Mouse (Mus musculus) lung, embryonic 16.5 days (tissue): Measurements from ENCODE around the gene Rab3c. TPM values are rescaled to one million over a fixed set of nuclear protein-coding genes. Genes with fewer than 3 reads are reported as not detected.
A peak's percentile ranks its signal among the peaks of the same experiment; 100 is the strongest.

Experiments
- ATAC-seq: fragments of 200-750 bp; cut with Nextera tagmentation; 2 replicates; pipeline ENCODE4 v1.8.0; 2017; ENCODE audit warnings: low read depth, mild to moderate bottlenecking, moderate library complexity
- H3K27ac ChIP-seq: fragments of 300-500 bp; sonication (generic); 2 replicates; pipeline ENCODE4 v1.5.1; 2014; ENCODE audit warnings: mild to moderate bottlenecking, control low read depth, low read length
- H3K27me3 ChIP-seq: fragments of 300-500 bp; sonication (generic); 2 replicates; pipeline ENCODE4 v1.6.1; 2014; ENCODE audit warnings: low read depth, low read length, mixed read lengths; ENCODE audit not compliant: control insufficient read depth, insufficient read depth
- H3K36me3 ChIP-seq: fragments of 300-500 bp; sonication (generic); 2 replicates; pipeline ENCODE4 v1.6.1; 2014; ENCODE audit warnings: low read length; ENCODE audit not compliant: control insufficient read depth, insufficient read depth
- H3K4me1 ChIP-seq: fragments of 300-500 bp; sonication (generic); replicated peaks from 2 replicates; pipeline ENCODE4 v1.6.1; 2014; ENCODE audit warnings: low read length, mixed read lengths; ENCODE audit not compliant: control insufficient read depth, insufficient read depth
- H3K4me2 ChIP-seq: fragments of 300-500 bp; sonication (generic); 2 replicates; pipeline ENCODE4 v1.6.1; 2014; ENCODE audit warnings: low read depth, low read length, control low read depth
- H3K4me3 ChIP-seq: fragments of 300-500 bp; sonication (generic); 2 replicates; pipeline ENCODE4 v1.5.1; 2014; ENCODE audit warnings: mild to moderate bottlenecking, low read length, control low read depth
- H3K9ac ChIP-seq: fragments of 300-500 bp; sonication (generic); 2 replicates; pipeline ENCODE4 v1.6.1; 2014; ENCODE audit warnings: low read length, control low read depth
- H3K9me3 ChIP-seq: fragments of 300-500 bp; sonication (generic); 2 replicates; pipeline ENCODE4 v1.6.1; 2016; ENCODE audit warnings: low read length; ENCODE audit not compliant: control insufficient read depth
- WGBS: fragments of 180-500 bp; shearing (Covaris S2); extraction: QIAGEN DNeasy Blood & Tissue Kit; methylation state at CpG from one replicate; pipeline ENCODE4 v1.1.7; 2014; 5-methylcytosine and 5-hydroxymethylcytosine counted together
- polyA plus RNA-seq: library from polyadenylated mRNA; unstranded; fragments of >200 nt; fragmentation: Nextera tagmentation; extraction: Ambion mirVana; gene quantifications from 2 replicates; pipeline ENCODE4 v1.2.1, GENCODE M21; 2015

Rab3c gene
- polyA plus RNA-seq, 1 experiment from 2014 or later, result 2.4 TPM

DNA sequence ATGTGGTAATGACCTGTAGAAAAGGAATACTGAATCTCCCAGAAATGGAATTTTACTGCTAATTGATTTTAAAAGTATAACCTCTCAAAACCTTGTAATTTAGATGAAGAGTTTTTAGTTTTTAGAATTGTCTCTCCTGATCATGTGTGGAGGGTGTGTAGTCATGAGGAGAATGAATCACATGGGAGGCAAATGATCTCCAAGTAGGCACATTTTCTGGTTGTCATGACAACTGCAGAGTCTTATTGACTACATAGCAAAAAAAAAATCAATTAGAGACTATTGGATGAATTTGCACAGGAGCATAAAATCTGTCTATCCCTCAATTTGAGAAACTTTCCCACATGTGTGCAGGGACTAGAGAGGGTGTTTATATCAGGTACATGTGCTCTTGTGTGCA, 199.6 kb downstream of the Rab3c start:
- H3K36me3 ChIP-seq, result no peaks in the 10 kb centered on the region
- no peak for ATAC-seq
- no peaks in the 10 kb centered on the region for H3K9me3 ChIP-seq
- H3K27me3 ChIP-seq, result no peaks in the 10 kb centered on the region
- H3K4me2 ChIP-seq, result no peak overlapping the region
- no peak overlapping the region for H3K9ac ChIP-seq
- no peak overlapping the region for H3K27ac ChIP-seq
- H3K4me3 ChIP-seq, result no peak overlapping the region
- no peaks in the 10 kb centered on the region for H3K4me1 ChIP-seq

GRCm38 (mm10) chr13:110075587-110075986, 205.2 kb downstream of the Rab3c start:
- no peaks in the 10 kb centered on the region for H3K9me3 ChIP-seq

DNA sequence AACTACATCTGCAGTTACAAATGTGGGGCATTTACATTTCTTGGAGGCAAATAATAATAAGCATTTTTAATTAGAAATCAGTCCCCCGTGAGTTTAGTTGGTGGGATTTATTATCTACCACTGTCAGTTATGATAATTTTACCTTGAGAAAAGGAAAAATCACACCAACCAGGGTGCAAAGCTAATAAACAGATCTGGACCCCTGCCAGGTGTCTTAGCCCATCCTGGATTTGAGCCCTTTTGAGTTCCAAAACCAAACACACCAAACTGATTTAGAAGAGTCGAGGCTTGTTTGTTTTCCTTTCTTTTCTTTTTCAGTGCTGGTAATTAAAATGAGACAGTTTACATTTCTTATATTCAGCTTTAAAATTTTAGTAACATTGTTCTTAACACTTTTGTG, 206.6 kb downstream of the Rab3c start:
- H3K9me3 ChIP-seq, result no peaks in the 10 kb centered on the region
- WGBS, result 46% methylated on average over 2 of the region's 2 CpGs
- no peak for ATAC-seq
- H3K4me3 ChIP-seq, result no peak overlapping the region
- no peaks in the 10 kb centered on the region for H3K4me1 ChIP-seq
- H3K36me3 ChIP-seq, result no peaks in the 10 kb centered on the region
- H3K9ac ChIP-seq, result no peak overlapping the region
- H3K4me2 ChIP-seq, result no peak overlapping the region
- H3K27me3 ChIP-seq, result no peaks in the 10 kb centered on the region
- no peak overlapping the region for H3K27ac ChIP-seq

More at GRCm38 (mm10) chr13:110075587-110075986, 205.2 kb downstream of the Rab3c start:
- no peaks in the 10 kb centered on the region for H3K4me1 ChIP-seq
- WGBS, result 82% methylated on average over 9 of the region's 9 CpGs
- H3K4me2 ChIP-seq, result no peak overlapping the region
- H3K36me3 ChIP-seq, result no peaks in the 10 kb centered on the region
- H3K9ac ChIP-seq, result no peak overlapping the region
- no peak overlapping the region for H3K4me3 ChIP-seq
- no peak overlapping the region for H3K27ac ChIP-seq
- H3K27me3 ChIP-seq, result no peaks in the 10 kb centered on the region
- ATAC-seq, result no peak

DNA sequence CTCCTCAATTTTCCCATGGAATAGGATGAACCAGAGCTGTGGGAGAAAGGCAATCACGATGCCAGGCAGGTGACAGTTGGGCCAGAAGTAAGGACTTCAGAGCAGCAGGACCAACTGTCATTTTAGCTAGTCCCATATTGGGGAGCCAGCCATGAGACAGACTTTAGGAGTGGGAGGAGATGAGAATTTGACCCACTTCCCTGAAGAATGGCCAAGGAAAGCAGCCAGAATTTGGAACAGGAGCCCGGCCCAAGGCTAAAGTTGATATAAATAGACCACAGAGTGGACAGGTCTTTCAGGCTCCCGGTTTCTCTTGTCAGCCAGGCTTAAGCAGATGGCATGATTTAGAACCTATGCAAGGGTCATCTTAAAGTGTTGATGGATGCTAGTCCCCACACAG, 213.6 kb downstream of the Rab3c start:
- Histone ChIP-seq H3K27me3 (no peaks in the 10 kb centered on the region), H3K9ac (no peak overlapping the region), H3K4me3 (no peak overlapping the region), H3K9me3 (no peaks in the 10 kb centered on the region), H3K36me3 (no peaks in the 10 kb centered on the region), H3K4me1 (peaks cover 3% of the 10 kb centered on the region; the same call in 1 of the 2 replicates), H3K4me2 (no peak overlapping the region), H3K27ac (no peak overlapping the region)
- ATAC-seq, result no peak
- WGBS, result 73% methylated on average over 3 of the region's 3 CpGs

- no peaks in the 10 kb centered on the region for H3K36me3 ChIP-seq
- no peak overlapping the region for H3K9ac ChIP-seq
- H3K4me2 ChIP-seq, result no peak overlapping the region
- H3K27ac ChIP-seq, result no peak overlapping the region
- no peak for ATAC-seq
- no peak overlapping the region for H3K4me3 ChIP-seq
- H3K4me1 ChIP-seq, result peaks cover 3% of the 10 kb centered on the region; the same call in 1 of the 2 replicates
- no peaks in the 10 kb centered on the region for H3K9me3 ChIP-seq
- WGBS, result 82% methylated on average over 2 of the region's 2 CpGs
- H3K27me3 ChIP-seq, result no peaks in the 10 kb centered on the region
Measured at GRCm38 (mm10) chr13:110066674-110067073, 214.1 kb downstream of the Rab3c start.

DNA sequence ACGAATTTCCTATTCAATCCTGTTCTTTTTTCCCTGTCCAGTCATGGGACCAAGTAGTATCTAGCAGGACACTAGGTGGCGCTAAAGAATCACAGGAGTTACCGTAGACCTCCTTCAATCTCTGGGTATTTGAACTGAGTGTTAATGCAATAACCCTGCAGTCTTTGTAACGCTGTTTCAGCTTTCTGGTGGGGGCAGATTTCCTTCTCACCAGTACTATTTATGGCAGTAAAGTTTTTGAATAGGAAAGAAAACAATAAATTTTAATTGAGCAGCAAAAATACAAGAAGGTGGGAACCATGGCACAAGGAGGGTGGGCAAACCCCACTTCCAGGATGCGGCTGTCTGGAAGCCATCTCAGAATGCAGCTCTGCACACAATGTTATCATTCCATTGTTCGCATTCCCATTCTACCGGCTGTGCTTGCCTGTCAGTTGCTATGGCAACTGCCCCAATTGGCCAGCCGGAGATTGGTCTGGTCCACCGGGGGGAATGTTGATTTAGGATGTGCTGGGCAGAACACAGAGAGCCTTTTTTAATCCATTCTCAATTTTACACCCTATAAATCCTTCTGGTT, 217.9 kb downstream of the Rab3c start:
- Histone ChIP-seq H3K9me3 (no peaks in the 10 kb centered on the region), H3K27ac (no peak overlapping the region), H3K36me3 (no peaks in the 10 kb centered on the region), H3K9ac (no peak overlapping the region), H3K4me1 (peaks cover 3% of the 10 kb centered on the region; the same call in 1 of the 2 replicates), H3K4me2 (peak overlapping the region; percentile 29; the same call in 1 of the 2 replicates), H3K27me3 (no peaks in the 10 kb centered on the region), H3K4me3 (no peak overlapping the region)
- peak; percentile 91 for ATAC-seq
- 6% methylated on average over 9 of the region's 9 CpGs for WGBS

- no peak overlapping the region for H3K9ac ChIP-seq
- no peak for ATAC-seq
- H3K27me3 ChIP-seq, result no peaks in the 10 kb centered on the region
- H3K27ac ChIP-seq, result no peak overlapping the region
- WGBS, result 56% methylated on average over 8 of the region's 8 CpGs
- no peak overlapping the region for H3K4me2 ChIP-seq
- H3K4me3 ChIP-seq, result no peak overlapping the region
- no peaks in the 10 kb centered on the region for H3K9me3 ChIP-seq
- H3K36me3 ChIP-seq, result no peaks in the 10 kb centered on the region
- H3K4me1 ChIP-seq, result peaks cover 3% of the 10 kb centered on the region; the same call in 1 of the 2 replicates
Measured at GRCm38 (mm10) chr13:110062288-110062687, 218.5 kb downstream of the Rab3c start.

- WGBS, result 77% methylated on average over 8 of the region's 8 CpGs
- no peak for ATAC-seq
- no peak overlapping the region for H3K4me3 ChIP-seq
- no peaks in the 10 kb centered on the region for H3K36me3 ChIP-seq
- no peak overlapping the region for H3K27ac ChIP-seq
- no peaks in the 10 kb centered on the region for H3K4me1 ChIP-seq
- no peak overlapping the region for H3K9ac ChIP-seq
- no peak overlapping the region for H3K4me2 ChIP-seq
- H3K9me3 ChIP-seq, result no peaks in the 10 kb centered on the region
- H3K27me3 ChIP-seq, result no peaks in the 10 kb centered on the region
Measured at GRCm38 (mm10) chr13:110054538-110054937, 226.3 kb downstream of the Rab3c start.

GRCm38 (mm10) chr13:110048767-110049434, 231.9 kb downstream of the Rab3c start:
- H3K4me2 ChIP-seq, result no peak overlapping the region
- H3K9me3 ChIP-seq, result no peaks in the 10 kb centered on the region
- H3K27me3 ChIP-seq, result no peaks in the 10 kb centered on the region
- H3K4me3 ChIP-seq, result no peak overlapping the region
- no peaks in the 10 kb centered on the region for H3K36me3 ChIP-seq
- no peak overlapping the region for H3K9ac ChIP-seq
- WGBS, result 39% methylated on average over 5 of the region's 5 CpGs
- H3K4me1 ChIP-seq, result peaks cover 3% of the 10 kb centered on the region; the same call in 1 of the 2 replicates
- no peak for ATAC-seq
- no peak overlapping the region for H3K27ac ChIP-seq
